Mouse (Mus musculus): ENCODE measurements around the gene Pde4b. TPM values are rescaled to one million over a fixed set of nuclear protein-coding genes. Genes with fewer than 3 reads are reported as not detected.
A peak's percentile ranks its signal among the peaks of the same experiment; 100 is the strongest.

Gene Pde4b
- polyA plus RNA-seq, 1 experiment from 2014 or later = 24.7 TPM

DNA sequence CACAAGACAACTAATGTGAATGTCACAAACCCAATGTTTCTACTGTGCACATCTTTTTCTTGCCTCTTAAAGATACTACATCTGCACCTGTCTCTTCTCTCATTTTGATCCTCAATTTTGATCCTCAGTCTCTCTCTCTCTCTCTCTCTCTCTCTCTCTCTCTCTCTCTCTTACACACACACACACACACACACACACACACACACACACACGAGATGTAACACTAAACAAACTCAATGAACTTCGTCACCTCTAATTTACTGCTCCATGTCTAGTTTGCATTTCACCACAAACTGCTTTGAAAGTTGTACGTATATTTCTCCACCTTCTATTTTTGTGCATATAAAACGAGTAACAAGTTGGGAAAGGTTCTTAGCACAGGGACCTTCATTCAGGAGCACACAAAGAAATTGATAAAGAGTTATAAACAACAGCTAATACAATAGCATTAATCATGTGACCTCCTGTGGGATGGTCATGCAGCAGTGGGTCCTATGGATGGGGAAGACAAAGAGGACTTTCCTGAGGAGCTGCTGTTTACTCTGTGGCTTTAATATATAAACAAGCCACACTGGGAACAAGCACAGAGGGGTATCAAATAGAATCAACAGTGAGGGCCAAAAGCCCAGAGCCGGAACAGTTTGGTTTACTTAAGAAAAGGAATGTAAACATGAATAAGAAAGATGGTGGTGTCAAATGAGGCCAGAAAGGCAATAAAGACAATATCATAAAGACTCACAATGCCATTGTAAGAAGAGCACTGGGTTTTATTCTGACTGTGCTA lies 372.1 kb downstream of the Pde4b start:
- H3K27ac ChIP-seq (replicated peaks) = no peak overlapping the region
- H3K4me3 ChIP-seq = no peak overlapping the region
- WGBS = 68% methylated on average over 5 of the region's 5 CpGs
- H3K4me1 ChIP-seq = no peaks in the 10 kb centered on the region
- no peak overlapping the region for H3K9ac ChIP-seq (replicated peaks)
- ATAC-seq (replicated peaks) = no peak
- H3K27me3 ChIP-seq = no peaks in the 10 kb centered on the region
- no peaks in the 10 kb centered on the region for H3K9me3 ChIP-seq
- H3K36me3 ChIP-seq = no peaks in the 10 kb centered on the region
- H3K4me2 ChIP-seq (replicated peaks) = no peak overlapping the region

DNA sequence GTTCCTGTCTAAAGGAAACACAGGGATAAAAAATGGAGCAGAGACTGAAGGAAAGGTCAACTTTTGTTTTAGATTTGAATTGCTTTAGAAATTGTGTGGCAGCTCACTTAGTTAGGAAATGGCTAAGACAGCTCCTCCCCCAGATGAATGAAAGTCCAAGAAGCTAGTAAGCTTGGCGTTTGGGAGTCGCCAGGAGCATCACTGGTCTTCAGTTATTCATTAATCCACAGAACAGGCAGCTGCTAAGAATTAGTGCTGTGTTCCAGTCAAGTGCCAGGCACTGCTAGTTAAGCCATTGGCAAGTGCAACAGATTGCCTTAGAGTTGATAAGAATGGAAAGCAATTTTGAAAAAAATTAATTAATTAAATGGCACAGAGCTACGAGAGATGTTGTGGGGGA lies 390.8 kb downstream of the Pde4b start:
- Histone ChIP-seq H3K4me2 (replicated peaks) (no peak overlapping the region), H3K27me3 (no peaks in the 10 kb centered on the region), H3K4me3 (no peak overlapping the region), H3K9me3 (no peaks in the 10 kb centered on the region), H3K36me3 (no peaks in the 10 kb centered on the region), H3K9ac (replicated peaks) (no peak overlapping the region), H3K4me1 (no peaks in the 10 kb centered on the region), H3K27ac (replicated peaks) (no peak overlapping the region)
- ATAC-seq (replicated peaks) = no peak
- WGBS = 24% methylated on average over 3 of the region's 3 CpGs

DNA sequence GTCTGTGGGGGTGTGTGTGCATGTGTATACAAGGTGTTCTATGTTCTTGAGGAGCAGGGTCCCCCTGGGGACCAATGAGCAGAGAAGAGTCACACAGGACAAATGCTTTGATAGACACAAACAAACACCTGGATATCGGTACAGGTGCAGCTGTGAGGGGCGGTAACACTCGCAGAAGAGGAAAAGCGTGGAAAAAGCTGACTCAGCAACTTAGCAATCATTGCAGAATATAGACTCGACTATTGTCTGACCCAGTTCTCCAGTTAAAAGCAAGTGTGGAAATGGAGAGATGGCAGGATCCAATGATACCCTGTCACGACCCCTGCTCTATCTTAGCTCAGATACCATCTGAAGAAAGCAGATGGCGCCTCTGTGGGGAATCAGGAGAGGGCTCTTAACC lies 391.5 kb downstream of the Pde4b start:
- Histone ChIP-seq H3K9ac (replicated peaks) (no peak overlapping the region), H3K4me3 (no peak overlapping the region), H3K27me3 (no peaks in the 10 kb centered on the region), H3K9me3 (no peaks in the 10 kb centered on the region), H3K4me1 (no peaks in the 10 kb centered on the region), H3K36me3 (no peaks in the 10 kb centered on the region), H3K27ac (replicated peaks) (no peak overlapping the region), H3K4me2 (replicated peaks) (no peak overlapping the region)
- 88% methylated on average over 7 of the region's 7 CpGs for WGBS
- no peak for ATAC-seq (replicated peaks)

DNA sequence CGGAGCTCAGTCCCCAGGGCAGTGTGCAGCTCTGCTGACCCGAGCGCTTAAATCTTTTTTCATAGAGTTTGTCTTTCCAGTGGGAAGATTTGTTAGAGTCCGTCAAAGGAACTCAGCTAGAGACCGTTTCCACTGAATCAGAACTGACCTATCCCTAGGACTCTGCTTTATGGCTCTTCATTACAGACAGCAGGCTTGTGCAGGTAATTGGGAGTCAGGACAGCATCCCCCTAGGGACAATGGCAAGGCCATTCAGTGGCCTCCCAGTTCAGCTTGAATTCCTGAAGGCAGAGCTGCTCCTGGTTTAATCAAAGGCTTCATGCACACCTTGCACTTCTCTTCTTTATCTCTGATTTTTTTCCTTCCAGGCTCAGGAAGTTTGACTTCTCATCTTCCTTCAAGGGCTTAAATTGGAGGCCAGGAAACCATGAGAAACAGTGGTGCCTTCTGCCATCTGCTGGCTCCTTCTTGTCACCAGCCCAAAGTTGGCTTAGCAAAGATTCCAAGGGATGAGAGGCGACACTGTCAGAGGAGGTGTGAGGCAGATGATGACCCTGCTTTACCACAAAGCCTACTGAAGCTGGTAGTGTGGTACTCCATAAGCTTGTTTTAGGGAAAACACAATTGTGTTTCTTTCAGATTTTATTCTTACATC lies 393.6 kb downstream of the Pde4b start:
- Histone ChIP-seq H3K4me2 (replicated peaks) (no peak overlapping the region), H3K27me3 (no peaks in the 10 kb centered on the region), H3K4me3 (no peak overlapping the region), H3K4me1 (peaks cover 7% of the 10 kb centered on the region), H3K27ac (replicated peaks) (no peak overlapping the region), H3K9ac (replicated peaks) (no peak overlapping the region), H3K9me3 (no peaks in the 10 kb centered on the region), H3K36me3 (no peaks in the 10 kb centered on the region)
- ATAC-seq (replicated peaks) = no peak; the same call in 1 of the 2 replicates
- 56% methylated on average over 6 of the region's 6 CpGs for WGBS

DNA sequence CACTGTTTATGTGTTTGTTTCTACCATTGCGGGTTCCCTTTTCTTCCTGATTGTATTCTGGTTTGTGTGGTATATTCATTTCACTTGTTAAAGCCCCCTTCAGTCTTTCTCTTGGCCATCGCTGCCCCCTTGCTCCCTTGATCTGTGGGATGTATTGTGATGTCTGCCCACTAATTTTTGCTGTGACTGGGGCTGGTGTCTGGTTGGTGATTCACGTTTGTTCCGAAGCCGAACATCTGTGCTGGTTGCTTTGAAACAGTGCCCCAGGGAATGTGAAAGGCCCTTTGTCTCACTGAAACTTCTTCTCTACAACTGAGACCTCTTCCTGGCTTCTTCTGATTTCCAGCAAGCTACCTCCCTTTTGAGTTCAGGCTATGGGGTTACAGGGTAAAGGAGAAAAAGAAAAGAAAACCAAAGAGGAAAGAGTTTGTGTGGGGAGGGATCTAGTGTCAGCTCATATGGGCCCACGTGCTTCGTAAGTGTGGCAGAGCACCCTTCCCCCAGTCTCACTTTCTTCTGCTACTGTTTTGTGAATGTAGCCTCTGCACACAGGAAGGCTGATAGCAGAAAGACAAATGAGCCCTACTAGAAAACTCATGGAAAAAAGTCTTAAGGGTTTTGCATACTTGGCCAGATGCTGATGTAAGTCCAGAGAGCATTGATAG lies 396.1 kb downstream of the Pde4b start:
- Histone ChIP-seq H3K4me1 (peaks cover 21% of the 10 kb centered on the region), H3K9me3 (no peaks in the 10 kb centered on the region), H3K27me3 (no peaks in the 10 kb centered on the region), H3K36me3 (no peaks in the 10 kb centered on the region), H3K9ac (replicated peaks) (no peak overlapping the region), H3K27ac (replicated peaks) (no peak overlapping the region), H3K4me2 (replicated peaks) (no peak overlapping the region), H3K4me3 (no peak overlapping the region)
- 40% methylated on average over 7 of the region's 7 CpGs for WGBS
- ATAC-seq (replicated peaks) = no peak

DNA sequence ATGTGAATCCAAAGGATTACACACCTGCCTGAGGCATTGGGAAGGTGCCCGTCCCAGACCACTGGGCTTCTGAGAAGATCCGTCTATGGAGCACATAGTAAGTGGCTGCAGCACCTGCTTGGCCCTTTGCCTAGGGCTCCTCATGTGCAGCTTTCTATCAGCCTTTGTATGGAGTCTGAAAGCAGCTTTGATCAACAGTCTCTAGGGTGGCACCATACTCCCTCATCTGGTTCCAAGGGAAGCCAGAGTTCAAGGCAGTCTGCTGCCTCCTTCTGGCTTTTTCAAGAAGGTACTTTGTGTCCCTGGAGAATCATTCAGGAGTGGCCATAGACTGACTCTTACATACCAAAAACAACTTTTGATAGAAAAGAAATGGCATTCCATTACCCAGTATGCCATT lies 397.4 kb downstream of the Pde4b start:
- Histone ChIP-seq H3K4me2 (replicated peaks) (no peak overlapping the region), H3K9ac (replicated peaks) (no peak overlapping the region), H3K4me1 (peaks cover 21% of the 10 kb centered on the region), H3K9me3 (no peaks in the 10 kb centered on the region), H3K4me3 (no peak overlapping the region), H3K27me3 (no peaks in the 10 kb centered on the region), H3K36me3 (no peaks in the 10 kb centered on the region), H3K27ac (replicated peaks) (no peak overlapping the region)
- 52% methylated on average over 2 of the region's 2 CpGs for WGBS
- no peak for ATAC-seq (replicated peaks)

DNA sequence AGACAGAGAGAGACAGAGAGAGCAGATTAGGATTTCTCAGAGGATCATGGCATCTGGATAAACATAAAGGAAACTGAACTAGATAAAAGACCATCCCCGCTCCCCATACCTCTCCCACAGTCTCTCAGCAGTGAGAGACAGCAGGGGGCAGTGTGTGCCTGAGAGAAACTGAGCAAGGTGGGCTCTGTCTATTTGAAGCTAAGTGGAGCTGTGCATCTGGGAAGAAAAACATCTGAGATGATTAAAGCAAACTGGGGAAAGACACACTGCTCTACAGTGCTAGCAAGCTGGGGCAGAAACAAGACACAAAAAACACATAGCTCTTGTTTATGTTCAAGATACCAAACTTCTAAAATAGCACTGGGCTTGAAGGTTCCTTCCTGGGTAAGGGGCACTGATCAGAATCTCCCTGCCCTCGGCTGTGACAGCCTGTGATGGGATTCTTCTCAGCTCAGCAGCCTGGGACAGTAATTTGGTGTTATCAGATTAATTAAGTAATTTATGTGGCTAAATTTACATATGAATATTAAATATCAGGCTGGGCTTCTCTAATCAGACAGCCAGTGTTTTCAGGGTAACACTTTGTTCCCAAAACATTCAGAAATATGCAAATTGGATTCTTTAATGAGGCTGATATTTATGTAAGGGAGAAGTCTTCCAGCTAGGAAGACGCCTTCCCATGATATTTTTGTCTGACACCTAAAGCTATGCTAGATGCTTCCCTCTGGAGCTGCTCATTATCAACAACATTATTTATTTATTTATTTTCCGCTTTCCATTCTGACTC lies 399.0 kb downstream of the Pde4b start:
- Histone ChIP-seq H3K9ac (replicated peaks) (no peak overlapping the region), H3K27ac (replicated peaks) (peak overlapping the region; percentile 40), H3K36me3 (no peaks in the 10 kb centered on the region), H3K9me3 (no peaks in the 10 kb centered on the region), H3K27me3 (no peaks in the 10 kb centered on the region), H3K4me2 (replicated peaks) (no peak overlapping the region), H3K4me3 (no peak overlapping the region), H3K4me1 (peaks cover 21% of the 10 kb centered on the region)
- peak; percentile 74 for ATAC-seq (replicated peaks)
- 20% methylated on average over 4 of the region's 4 CpGs for WGBS

DNA sequence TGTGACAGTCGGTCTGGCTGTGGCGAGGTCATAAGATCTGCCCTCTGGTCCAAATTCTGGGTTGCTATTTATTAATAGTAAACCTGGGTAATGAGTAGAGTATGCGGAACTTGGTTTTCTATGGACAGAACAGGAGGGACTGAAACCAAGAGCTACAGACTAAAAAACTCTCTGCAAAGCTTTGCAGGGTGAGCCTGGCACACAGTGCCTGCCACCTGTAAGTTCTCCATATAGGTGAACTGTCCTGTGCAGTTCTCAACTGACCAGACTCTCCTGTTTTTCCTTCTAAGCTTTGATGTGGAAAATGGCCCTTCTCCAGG lies 399.5 kb downstream of the Pde4b start:
- no peak overlapping the region for H3K4me2 ChIP-seq (replicated peaks)
- H3K4me1 ChIP-seq = peaks cover 21% of the 10 kb centered on the region
- H3K27me3 ChIP-seq = no peaks in the 10 kb centered on the region
- peak overlapping the region; percentile 40 for H3K27ac ChIP-seq (replicated peaks)
- H3K9ac ChIP-seq (replicated peaks) = no peak overlapping the region
- no peaks in the 10 kb centered on the region for H3K9me3 ChIP-seq
- ATAC-seq (replicated peaks) = no peak
- 45% methylated on average over 3 of the region's 3 CpGs for whole genome bisulfite sequencing
- no peak overlapping the region for H3K4me3 ChIP-seq
- H3K36me3 ChIP-seq = no peaks in the 10 kb centered on the region

DNA sequence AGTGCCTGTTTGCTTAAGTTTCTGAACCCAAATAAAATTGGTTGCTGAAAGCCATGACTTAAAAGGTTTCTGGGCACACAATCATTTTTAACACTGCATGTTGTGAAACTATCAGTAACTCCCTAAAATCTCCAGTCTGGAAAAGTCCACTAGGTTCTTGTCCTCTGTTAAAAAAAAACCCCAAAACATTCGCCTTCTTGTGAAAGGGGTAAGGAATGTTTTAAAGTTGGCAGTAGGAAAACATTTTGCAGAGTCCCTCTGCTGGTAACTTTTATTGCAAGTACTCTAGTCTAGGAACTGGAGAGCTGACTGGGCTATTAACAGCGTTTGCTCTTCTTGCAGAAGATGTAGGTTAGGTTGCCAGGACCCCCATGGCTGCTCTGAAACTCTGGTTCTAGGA lies 400.7 kb downstream of the Pde4b start:
- ATAC-seq (replicated peaks) = no peak
- no peak overlapping the region for H3K4me3 ChIP-seq

DNA sequence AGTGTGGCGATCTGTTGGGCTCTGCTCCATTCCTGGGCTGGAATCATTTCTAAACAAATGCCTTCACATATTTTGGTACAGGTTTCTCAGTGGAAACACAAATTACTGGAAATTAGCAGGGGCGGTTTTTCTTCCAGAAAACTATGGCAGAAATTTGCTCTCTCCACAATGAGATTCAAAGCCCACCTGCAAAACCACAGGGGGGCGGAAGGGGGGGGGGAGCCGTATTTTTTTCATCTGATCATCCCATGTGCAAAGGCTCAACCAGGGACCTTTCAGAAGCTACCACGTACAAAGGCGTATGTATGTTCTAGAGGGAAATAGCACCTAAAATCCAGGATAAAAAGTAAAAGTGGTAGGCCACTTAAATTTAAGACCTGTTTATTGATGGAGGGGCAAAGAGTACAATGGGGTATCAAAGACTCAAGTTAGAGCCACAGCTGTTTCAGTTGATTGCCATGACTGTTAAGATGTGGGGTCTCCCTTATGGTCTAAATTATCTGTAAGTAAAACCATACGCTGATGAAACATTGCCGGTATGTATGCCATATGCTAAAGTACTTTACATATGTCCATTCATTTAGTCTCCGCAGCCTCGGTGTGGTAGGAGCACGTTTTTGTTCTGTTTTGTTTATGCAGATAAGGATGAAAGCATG lies 404.3 kb downstream of the Pde4b start:
- H3K4me3 ChIP-seq = no peak overlapping the region
- 74% methylated on average over 11 of the region's 11 CpGs for WGBS

More for the DNA sequence above, 400.7 kb downstream of the Pde4b start:
- H3K36me3 ChIP-seq = no peaks in the 10 kb centered on the region
- H3K9ac ChIP-seq (replicated peaks) = no peak overlapping the region
- H3K27ac ChIP-seq (replicated peaks) = no peak overlapping the region
- peaks cover 27% of the 10 kb centered on the region for H3K4me1 ChIP-seq
- H3K9me3 ChIP-seq = no peaks in the 10 kb centered on the region
- H3K27me3 ChIP-seq = no peaks in the 10 kb centered on the region
- no peak overlapping the region for H3K4me2 ChIP-seq (replicated peaks)
- WGBS = 58% methylated on average over 2 of the region's 2 CpGs

DNA sequence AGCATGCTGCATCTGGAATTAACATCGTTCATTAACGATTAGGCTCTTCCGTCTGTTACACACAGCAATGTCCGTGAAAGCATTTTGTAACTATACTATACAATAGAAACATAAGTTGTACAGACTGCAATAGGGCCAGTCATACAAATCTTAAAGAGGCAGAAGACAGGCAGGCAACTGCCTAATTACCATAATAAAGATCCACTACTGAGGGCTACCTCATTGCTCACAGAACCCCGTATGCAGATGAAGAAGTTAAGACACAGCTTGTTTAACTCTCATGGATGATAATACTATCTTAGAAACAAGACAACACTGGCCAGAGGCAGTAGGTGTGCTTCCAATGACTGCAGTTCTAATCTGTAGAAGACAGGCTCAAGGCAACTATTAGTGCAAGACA lies 405.6 kb downstream of the Pde4b start:
- no peak overlapping the region for H3K9ac ChIP-seq (replicated peaks)
- no peak overlapping the region for H3K4me3 ChIP-seq
- no peaks in the 10 kb centered on the region for H3K36me3 ChIP-seq
- peak; percentile 17; the same call in 1 of the 2 replicates for ATAC-seq (replicated peaks)
- WGBS = 24% methylated on average over 5 of the region's 5 CpGs
- no peak overlapping the region for H3K4me2 ChIP-seq (replicated peaks)
- H3K27me3 ChIP-seq = no peaks in the 10 kb centered on the region
- H3K4me1 ChIP-seq = peaks cover 25% of the 10 kb centered on the region
- H3K9me3 ChIP-seq = no peaks in the 10 kb centered on the region
- no peak overlapping the region for H3K27ac ChIP-seq (replicated peaks)

More for the DNA sequence above, 404.3 kb downstream of the Pde4b start:
- Histone ChIP-seq H3K36me3 (no peaks in the 10 kb centered on the region), H3K9ac (replicated peaks) (no peak overlapping the region), H3K4me2 (replicated peaks) (no peak overlapping the region), H3K4me1 (peaks cover 28% of the 10 kb centered on the region), H3K27me3 (no peaks in the 10 kb centered on the region), H3K27ac (replicated peaks) (no peak overlapping the region), H3K9me3 (no peaks in the 10 kb centered on the region)
- ATAC-seq (replicated peaks) = no peak

All from forebrain, embryonic 15.5 days (tissue).